Mouse (Mus musculus) yolk sac, embryonic 10.5 days (tissue): Measurements from ENCODE around the gene Chrd.

Source experiments
- DNase-seq: peaks from one replicate; pipeline ENCODE4 v3.0.0-alpha.2; 2017; ENCODE audit warnings: low spot score

The Chrd gene

DNA sequence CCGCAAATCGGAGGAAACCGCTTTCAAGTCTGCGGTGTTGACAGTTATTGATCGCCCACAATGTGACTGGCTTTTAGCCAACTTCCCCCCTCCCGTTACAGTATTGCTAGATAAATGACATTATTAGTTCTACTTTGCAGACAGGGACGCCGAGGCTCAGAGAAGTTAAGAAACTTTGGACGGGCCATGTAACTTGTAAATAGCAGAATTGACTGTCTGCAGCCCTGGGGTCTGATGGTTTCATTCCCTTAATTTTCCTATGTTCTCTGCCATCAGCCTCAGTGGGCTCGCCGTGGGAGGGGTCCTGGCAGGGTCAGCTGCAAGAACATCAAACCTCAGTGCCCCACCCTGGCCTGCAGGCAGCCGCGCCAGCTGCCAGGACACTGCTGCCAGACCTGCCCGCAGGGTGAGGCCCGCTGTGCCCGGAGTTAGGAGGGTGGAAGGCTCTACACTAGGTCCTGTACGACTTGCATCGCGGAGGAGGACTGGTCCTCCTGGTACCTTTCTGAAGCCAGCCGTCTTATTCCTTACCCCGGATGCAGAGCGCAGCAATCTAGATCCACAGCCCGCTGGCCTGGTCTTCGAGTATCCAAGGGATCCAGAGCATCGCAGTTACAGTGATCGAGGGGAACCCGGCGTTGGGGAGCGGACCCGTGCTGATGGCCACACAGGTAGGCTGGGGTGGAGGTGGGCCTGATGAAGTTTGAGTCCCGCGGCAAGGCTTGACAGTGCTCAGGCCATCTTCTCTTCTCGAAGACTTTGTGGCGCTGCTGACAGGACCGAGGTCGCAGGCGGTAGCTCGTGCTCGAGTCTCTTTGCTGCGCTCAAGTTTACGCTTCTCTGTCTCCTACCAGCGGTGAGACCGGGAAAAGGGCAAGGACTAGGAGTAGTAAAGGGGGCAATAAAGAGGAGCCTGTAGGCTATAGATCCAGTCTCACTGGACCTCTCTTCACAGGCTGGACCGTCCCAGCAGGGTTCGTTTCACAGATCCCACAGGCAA lies 1.1 kb downstream of the Chrd start, which contains the start of gene Thpo:
Gene Thpo (minus strand): TSS at position 781 of the 1,000 bp plus-strand sequence.
- no peak for DNase-seq

DNA sequence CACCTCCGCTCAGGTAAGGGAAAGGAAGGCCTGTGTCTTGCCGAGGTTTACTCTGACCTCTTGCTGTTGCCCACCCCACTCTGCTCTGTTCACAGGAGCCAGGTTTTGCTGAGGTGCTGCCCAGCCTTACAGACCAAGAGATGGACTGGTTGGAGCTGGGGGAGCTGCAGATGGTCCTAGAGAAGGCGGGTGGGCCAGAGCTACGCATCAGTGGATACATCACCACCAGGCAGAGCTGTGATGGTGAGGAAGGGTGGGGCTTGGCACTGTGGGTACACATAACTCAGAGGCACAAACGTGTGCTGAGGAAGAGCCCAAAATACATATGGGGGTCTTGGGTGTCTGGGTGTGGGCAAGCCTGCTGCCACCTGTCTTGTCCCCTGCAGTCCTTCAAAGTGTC lies 2.7 kb downstream of the Chrd start:
- no peak for DNase-seq

DNA sequence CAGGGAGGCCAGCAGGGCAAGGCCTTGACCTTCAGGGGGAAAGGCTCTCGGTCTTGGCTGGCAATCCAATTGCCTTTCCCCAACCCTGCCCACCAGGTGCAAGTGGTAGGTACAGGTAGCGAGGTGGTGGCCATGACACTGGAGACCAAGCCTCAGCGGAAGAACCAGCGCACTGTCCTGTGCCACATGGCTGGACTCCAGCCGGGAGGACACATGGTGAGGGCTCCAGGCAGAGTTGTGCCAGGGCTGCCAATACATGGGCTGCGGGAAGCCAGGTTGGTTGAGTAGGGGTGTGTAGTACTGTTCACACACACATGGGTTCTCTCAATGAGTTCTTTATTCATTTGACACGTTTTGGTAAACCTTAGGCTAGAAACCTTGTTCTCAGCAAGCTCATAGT lies 3.2 kb downstream of the Chrd start:
- DNase-seq = no peak

DNA sequence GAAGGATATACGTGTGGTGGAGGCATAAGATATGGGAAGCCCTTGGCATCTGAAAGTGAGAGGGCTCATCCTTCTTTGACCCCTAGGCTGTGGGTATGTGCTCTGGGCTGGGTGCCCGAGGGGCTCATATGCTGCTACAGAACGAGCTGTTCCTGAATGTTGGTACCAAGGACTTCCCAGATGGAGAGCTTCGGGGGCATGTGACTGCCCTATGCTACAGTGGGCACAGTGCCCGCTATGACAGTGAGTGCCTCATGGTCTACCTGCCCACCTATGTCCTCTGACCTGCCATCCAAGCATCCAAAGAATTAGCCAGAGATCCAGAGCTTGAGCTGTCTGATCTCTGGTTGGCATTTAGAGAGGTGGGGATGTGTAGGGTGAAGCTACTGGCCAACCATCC lies 3.9 kb downstream of the Chrd start:
- DNase-seq = no peak

DNA sequence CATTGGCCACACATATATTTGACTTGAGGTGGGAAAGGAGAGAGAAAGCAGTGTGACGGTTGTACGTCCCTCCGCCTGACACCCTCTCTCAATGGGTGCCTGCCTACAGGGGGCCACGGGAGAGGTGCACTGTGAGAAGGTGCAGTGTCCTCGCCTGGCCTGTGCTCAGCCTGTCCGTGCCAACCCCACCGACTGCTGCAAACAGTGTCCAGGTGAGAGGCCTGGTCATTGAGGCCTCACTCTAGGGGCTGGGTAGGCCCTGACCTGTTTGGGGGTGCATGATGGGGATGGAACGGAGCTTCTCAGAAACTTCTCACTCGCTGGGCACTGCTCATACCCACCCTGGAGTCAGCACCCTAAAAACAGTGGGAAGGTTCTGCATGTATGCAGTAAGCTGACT lies 6.9 kb downstream of the Chrd start:
- no peak for DNase-seq

DNA sequence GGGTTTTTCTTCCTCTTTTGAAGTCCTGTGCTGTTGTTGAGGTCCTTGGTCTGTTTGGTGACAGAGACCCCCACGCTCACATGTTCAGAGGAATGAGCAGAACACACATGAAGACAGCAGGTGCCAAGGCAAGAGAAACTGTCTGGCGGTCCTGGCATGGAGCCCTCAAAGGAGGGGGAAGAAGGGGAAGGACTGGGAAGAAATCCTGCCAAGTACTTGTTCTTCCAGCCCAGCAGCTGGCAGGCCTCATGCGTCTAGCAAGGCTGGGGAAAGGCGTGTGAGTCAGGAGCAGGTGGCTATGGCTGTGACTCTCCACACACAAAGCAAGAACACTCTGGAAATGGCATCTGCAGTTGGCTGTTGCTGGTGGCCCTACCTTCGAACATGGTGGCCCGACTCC lies 13.7 kb downstream of the Chrd start:
- no peak for DNase-seq

DNA sequence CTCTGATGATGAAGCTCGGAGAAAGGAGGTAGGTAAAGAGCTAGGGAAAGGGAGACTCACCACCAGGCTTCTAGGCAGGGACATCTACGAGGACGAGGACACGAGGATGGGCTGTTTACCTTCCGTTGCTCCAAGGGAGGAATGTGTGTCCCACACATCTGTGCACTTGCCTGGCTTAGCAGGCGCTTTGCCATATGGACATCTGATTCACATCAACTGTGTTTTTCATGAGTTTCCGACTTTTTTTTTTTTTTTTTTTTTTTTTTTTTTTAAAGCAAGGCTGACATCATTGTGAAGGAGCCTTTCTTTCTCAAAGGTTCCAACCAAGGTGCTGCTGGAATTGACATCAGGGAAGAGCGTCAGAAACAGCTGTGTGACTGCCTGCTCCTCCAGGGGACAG lies 17.6 kb downstream of the Chrd start:
- DNase-seq = no peak

DNA sequence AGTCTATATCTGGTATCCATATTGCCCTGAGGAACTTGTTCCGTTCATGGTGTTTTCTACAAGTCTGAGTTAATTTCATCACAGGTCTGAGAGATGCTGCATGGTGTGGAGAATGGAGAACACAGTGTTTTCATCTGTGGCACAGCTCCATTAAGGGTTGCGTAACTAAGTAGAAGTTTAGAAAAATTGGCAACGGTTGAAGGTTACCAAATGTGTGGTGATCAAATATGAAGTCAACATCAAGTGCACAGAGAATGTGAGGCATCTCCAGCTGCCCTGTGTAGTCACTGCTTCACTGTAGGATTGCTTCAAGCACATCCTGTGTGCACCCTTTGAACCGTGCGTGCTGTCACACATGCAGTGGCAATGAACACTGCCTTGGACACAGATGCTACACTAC lies 23.1 kb downstream of the Chrd start:
- DNase-seq = no peak

DNA sequence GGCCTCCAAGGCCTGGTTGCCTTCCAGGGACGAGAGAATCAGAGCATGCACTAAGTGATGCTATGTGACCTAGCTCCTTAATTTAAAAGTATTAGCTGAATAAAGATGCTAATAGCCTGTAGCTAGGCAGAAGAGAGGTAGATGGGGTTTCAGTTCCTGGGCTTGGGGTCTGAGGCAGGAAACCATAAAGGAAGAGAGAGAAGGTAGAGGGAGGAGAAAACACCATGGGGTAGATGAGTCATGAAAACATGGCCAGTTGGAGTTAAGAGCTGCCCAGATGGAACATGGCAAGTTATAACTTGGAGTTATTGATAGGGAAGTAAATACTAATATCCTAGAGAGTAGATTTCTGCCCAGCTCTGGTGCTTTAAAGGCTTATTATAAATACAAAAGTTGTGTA lies 24.5 kb downstream of the Chrd start:
- no peak for DNase-seq

DNA sequence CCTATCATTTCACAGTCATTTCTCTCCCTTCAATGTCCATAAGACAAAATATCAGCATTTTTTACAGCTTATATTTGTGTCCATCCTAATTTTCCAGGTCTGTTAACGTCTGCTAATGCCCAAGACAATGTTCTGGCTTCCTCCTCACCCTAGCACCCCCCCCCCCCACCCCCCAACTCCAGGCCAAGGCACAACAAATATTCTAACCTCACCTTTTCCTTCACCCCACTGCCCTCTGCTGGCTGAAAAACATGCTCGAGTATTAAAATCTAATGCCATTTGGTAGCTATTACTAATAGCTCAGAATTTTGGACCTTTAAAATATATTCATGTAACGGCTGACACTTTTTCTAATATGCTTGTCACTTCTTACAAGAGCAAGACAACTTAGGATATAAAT lies 28.8 kb downstream of the Chrd start:
- DNase-seq = no peak

DNA sequence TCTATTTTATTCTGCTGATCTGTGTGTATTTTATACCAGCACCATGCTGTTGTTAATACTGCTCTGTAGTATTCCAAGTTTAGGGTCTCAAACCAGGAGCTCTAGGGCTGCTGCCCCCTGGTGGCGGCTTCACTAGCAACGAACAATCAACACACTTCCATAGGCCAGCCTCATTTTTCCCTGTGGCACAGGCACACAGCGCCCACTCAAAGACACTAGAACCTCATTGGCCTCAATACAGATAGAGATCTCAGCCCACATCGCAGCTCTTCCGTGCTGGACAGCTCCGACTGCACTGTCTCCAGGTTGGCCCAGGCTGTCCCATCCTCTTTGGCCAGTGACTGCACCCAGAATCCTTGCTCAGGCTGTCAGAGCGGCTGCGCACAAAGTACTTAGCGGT lies 32.3 kb downstream of the Chrd start:
- no peak for DNase-seq

DNA sequence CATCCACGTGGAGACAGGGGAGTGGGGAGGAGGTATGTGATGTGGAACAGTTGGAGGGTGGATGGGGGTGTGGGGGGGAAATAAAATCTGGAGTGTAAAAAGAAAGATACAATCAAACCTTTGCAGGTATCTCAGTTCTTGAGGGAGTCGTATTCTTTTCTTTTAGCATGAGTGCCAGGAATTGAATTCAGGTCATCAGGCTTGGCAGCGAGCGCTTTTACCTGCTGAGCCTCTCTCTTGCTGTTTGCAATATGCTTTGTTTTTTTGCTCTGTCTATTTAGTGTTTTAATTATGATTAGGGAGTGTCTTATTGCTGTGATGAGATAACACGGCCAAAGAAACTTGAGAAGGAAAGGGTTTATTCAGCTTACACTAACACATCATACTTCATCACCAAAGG lies 42.1 kb downstream of the Chrd start:
- DNase-seq = no peak

DNA sequence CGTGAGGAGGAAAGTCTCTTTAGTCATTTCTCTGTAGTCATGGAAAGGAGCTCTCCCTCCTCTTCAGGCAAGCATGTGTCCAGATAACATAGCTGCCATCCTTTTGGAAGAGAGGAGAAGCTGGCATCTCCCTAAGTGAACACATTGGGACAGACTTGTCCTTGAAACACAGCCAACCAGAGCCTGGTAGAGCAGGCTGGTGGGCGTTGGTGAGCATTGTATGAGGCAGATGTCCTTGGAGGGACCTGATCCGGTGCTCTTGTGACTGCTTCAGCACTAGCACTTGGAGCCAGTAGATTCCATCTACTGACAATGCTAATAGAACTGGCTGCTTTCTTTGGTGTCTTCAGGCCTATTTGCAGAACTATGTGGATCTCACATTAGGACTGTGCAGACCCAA lies 46.9 kb downstream of the Chrd start:
- no peak for DNase-seq

DNA sequence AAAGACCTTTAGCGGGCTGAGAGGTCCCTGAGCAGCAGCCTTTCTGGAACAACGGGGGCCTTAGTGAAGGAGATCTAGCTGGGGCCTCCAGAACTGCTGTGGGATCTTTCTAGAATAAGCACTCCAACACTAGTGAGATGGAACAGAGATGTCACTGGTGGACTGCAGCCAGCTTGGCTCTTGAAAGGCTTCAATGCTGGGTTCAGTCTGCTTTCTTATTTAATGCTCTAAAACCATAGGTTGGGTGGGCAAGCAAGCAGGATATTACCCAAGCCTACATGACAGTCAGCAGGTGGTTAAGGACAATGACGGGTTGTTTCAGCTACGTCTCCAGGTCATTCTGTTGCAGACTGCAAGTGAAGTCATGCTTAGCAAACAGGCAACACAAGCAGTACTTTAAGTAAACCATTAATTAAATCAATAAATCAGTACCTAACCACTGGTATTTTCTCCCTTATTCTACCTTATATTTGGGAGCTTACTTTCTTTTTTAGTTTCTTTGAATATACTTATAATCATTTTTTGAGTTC lies 48.2 kb downstream of the Chrd start:
- DNase-seq = no peak

DNA sequence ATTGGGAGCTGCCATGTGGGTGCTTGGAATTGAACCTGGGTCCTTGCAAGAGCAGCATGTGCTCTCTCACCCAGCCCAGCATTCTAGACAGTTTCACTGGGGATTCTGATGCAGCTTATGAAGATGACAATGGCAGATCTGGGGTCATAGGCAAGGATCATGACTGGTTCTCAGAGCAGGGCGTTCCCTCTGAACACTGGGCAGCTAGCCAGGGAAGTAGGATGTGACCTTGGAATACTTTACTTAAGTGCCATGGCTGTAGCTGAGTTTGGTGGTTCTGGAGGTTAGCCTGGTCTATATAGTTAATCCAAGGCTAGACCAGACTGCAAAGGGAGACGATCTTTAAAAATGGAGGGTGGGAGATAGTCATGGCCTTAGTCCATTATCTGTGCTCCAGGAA lies 51.0 kb downstream of the Chrd start:
- no peak for DNase-seq

DNA sequence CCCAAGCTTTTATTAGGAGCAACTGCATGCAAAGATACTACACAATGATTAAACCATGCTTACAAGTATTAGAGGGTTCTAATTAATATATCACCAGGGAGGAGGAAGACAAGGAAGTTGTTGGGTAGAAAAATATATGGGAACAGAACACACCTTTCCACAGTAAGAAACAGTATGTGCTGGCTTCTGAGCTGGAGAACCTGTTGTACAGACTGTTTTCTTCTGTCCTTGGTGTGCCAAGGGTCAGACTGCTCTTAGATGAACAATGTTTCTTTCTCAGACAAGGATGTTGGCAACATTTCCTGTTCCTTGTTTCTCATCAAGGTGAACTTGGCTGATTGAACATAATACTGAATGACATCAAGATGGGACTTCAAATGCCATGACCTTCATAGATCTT lies 51.8 kb downstream of the Chrd start:
- no peak for DNase-seq

DNA sequence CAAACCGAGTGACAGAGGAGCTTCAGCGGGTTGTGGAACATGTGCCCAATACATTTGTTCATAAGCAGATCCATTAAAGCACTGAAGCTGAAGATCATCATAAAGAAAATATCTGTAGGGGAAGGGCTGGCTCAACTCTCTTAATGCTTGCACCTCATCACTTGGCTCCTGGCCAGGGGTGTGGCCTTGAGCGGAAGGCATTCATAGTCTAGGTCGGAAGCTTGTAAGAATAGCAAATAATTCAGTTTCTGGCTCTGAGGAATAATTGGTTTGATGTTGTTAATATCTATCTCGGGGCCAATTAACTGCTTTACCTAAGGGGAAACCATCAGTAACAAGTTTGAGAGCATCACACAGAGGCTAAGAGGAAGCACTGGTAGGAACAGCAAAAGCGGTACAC lies 53.6 kb downstream of the Chrd start:
- no peak for DNase-seq

DNA sequence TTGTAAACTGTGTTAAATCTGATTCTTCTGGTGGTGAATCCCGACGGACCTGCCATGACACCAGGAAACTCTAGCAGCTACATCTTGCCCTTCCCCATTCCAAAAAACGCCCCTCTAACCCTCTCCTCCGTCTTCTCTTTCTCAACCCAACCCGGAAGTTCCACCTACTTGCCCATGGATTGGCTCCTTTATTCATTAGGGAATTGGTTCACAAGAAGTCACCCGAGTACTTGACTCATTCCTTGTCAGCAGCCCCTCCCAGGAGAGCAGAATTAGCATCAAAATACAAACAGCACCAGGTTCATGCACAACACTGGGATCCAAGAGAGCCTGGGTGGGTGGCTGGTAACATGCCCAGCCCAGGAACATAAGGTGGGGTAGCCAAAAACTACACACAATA lies 58.9 kb downstream of the Chrd start:
- no peak for DNase-seq
